Comparison of ENCODE assay signal across 19 mouse cellular contexts in the genomic region with DNA sequence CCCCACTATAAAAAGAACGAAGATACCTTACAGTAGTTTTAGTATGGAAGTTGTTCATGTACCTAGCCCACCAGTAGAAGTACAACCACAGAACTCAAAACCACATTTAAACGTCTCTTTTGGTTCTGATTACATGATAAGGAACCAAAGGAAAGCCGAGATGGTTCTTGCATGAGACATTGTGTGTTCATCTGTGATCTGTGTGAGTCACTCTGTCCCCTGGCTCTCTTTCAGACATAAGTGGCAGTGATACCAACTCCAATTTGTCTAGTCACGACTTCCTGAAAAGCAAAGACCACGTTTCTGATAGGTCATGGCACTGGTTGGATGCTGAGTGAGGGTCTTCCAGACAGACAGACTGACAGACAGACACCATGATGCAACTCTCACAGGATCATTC.
"Had no signal": no experiment of that assay in that cellular context is flagged by ENCODE, and none has a peak within 500 bp of the region (broad histone marks: within the 10 kb centered on the region; RNA-seq: fewer than 3 reads in every experiment).

No protein-coding gene starts in this region.

- H3K4me2 ChIP-seq: limb, embryonic 13.5 days; liver, embryonic 12.5 days; liver, embryonic 15.5 days; lung, embryonic 15.5 days; midbrain, embryonic 11.5 days; neural tube, embryonic 12.5 days; neural tube, embryonic 15.5 days had no signal

- H3K27ac ChIP-seq: kidney, postnatal 0 days; layer of hippocampus, adult 2 months; limb, embryonic 10.5 days; limb, embryonic 13.5 days; liver, embryonic 12.5 days; liver, embryonic 15.5 days; lung, embryonic 15.5 days; neural tube, embryonic 12.5 days; neural tube, embryonic 15.5 days had no signal

- H3K9ac ChIP-seq: limb, embryonic 13.5 days; liver, embryonic 12.5 days; liver, embryonic 15.5 days; lung, embryonic 15.5 days; neural tube, embryonic 12.5 days; neural tube, embryonic 15.5 days had no signal

- H3K27me3 ChIP-seq: limb, embryonic 13.5 days; liver, embryonic 12.5 days; liver, embryonic 15.5 days; lung, embryonic 15.5 days; neural tube, embryonic 12.5 days; neural tube, embryonic 15.5 days had no signal

- H3K9me3 ChIP-seq: limb, embryonic 10.5 days; liver, embryonic 15.5 days; lung, embryonic 15.5 days had no signal

- H3K4me3 ChIP-seq: layer of hippocampus, adult 2 months; limb, embryonic 10.5 days; limb, embryonic 13.5 days; liver, embryonic 12.5 days; liver, embryonic 15.5 days; lung, embryonic 15.5 days; neural tube, embryonic 12.5 days; neural tube, embryonic 15.5 days had no signal

- H3K4me1 ChIP-seq: limb, embryonic 10.5 days; limb, embryonic 13.5 days; liver, embryonic 12.5 days; liver, embryonic 15.5 days; lung, embryonic 15.5 days; neural tube, embryonic 12.5 days; neural tube, embryonic 15.5 days had no signal

- DNase-seq: kidney, adult 2 months; kidney, postnatal 25 days; layer of hippocampus, adult 9-11 months; liver; lung, adult 18-20 months; lung, postnatal 10 days; lung, postnatal 4 days; midbrain, embryonic 14.5 days; thymus, postnatal 36 days had no signal

- ATAC-seq: liver, embryonic 12.5 days had no signal

- H3K36me3 ChIP-seq: limb, embryonic 10.5 days; limb, embryonic 13.5 days; liver, embryonic 12.5 days; liver, embryonic 15.5 days; lung, embryonic 15.5 days; neural tube, embryonic 12.5 days; neural tube, embryonic 15.5 days had no signal
